In the genomic region with DNA sequence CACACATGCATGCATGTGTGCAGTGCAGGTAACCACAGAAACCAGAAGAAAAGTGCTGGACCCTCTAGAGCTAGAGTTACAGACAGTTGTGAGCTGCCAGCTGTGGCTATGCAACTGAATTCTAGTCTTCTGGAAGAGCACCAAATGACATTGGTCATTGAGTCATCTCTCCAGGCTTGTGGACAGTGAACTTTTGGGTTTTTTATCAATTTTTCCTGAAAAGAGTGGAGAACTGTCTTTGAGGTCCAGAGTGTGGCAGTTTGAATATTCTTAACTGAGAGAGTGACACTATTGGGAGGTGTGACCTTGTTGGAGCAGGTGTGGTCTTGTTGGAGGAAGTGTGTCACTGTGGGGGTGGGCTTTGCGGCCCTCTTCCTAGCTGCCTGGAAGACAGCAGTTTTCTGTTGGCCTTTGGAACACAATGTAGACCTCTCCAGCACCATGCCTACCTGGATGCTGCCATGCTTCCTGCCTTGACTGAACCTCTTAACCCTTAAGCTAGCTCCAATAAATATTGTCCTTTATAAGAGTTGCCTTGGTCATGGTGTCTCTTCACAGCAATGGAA, we compare ENCODE assay signal across 15 mouse cellular contexts. TPM values are rescaled to one million over a fixed set of nuclear protein-coding genes. Genes with fewer than 3 reads are reported as not detected.
DNase-seq lines count a peak whose midpoint lies in the region; ATAC-seq and TF ChIP-seq lines count a peak whose summit lies in the region.
"Had no signal": no experiment of that assay in that cellular context is flagged by ENCODE, and none has a peak within 500 bp of the region (broad histone marks: within the 10 kb centered on the region; RNA-seq: fewer than 3 reads in every experiment).

No protein-coding gene starts in this region.

- DNase-seq in liver, result no peak
- DNase-seq in MEL (ENCODE audit: low read depth, low spot score), result peak; percentile 57
- DNase-seq in hindbrain, postnatal 0 days (ENCODE audit: low spot score), result no peak
- no peak for DNase-seq in B cell, adult 2 months
- DNase-seq: cerebellum, postnatal 14 days; gastrocnemius, postnatal 25 days; lung, postnatal 14 days had no signal

- H3K4me2 ChIP-seq in liver, embryonic 15.5 days, result no peak overlapping the region
- H3K4me2 ChIP-seq in myocyte (ENCODE audit: low read depth), result peak overlapping the region; percentile 58
- H3K4me2 ChIP-seq in hindbrain, postnatal 0 days (ENCODE audit: low read depth, low read length), result no peak overlapping the region
- H3K4me2 ChIP-seq: forebrain, embryonic 13.5 days; neural tube, embryonic 13.5 days had no signal

- peaks cover 49% of the 10 kb centered on the region for H3K4me1 ChIP-seq in liver, embryonic 15.5 days (replicated peaks)
- H3K4me1 ChIP-seq in MEL (ENCODE audit: control insufficient read depth in 1 of 2, insufficient read depth in 2 of 2, low read length in 2 of 2), result peaks cover 7 to 18% of the 10 kb centered on the region in 2 experiments
- no peaks in the 10 kb centered on the region for H3K4me1 ChIP-seq in hindbrain, postnatal 0 days (ENCODE audit: insufficient read depth, low read length)

- no peak for TF ChIP-seq RAD21 in MEL (IDR thresholded peaks at IDR 0.05; ENCODE audit: low read depth, low read length)

- H3K9ac ChIP-seq in liver, embryonic 15.5 days, result no peak overlapping the region
- H3K9ac ChIP-seq in MEL (ENCODE audit: control insufficient read depth, low read depth, low read length, poor library complexity, severe bottlenecking), result no peak overlapping the region
- no peak overlapping the region for H3K9ac ChIP-seq in hindbrain, postnatal 0 days (replicated peaks; ENCODE audit: low read length)
- H3K9ac ChIP-seq: forebrain, embryonic 13.5 days; neural tube, embryonic 13.5 days had no signal

- H3K36me3 ChIP-seq in liver, embryonic 15.5 days (replicated peaks), result no peaks in the 10 kb centered on the region
- peaks cover 0 to 8% of the 10 kb centered on the region in 2 experiments; a peak in 2 of 4 replicates for H3K36me3 ChIP-seq in MEL (ENCODE audit: control insufficient read depth in 1 of 2, insufficient read depth in 2 of 2, low read length in 2 of 2)
- H3K36me3 ChIP-seq in myocyte (ENCODE audit: control insufficient read depth, insufficient read depth), result no peaks in the 10 kb centered on the region
- no peaks in the 10 kb centered on the region for H3K36me3 ChIP-seq in hindbrain, postnatal 0 days (ENCODE audit: insufficient read depth, low read length)
- H3K36me3 ChIP-seq: limb, embryonic 10.5 days; neural tube, embryonic 13.5 days had no signal

- H3ac ChIP-seq in myocyte (ENCODE audit: control insufficient read depth, insufficient read length), result no peak overlapping the region

- 73% methylated on average over 1 of the region's 1 CpGs for WGBS in liver, embryonic 15.5 days (ENCODE audit: insufficient replicate concordance)
- 100% methylated on average over 1 of the region's 1 CpGs for WGBS in hindbrain, postnatal 0 days

- H3K9me3 ChIP-seq in liver, embryonic 15.5 days (replicated peaks), result no peaks in the 10 kb centered on the region
- H3K9me3 ChIP-seq in MEL (replicated peaks; ENCODE audit: insufficient read depth, low read length), result no peaks in the 10 kb centered on the region
- no peaks in the 10 kb centered on the region for H3K9me3 ChIP-seq in hindbrain, postnatal 0 days (ENCODE audit: low read length)
- H3K9me3 ChIP-seq: forebrain, embryonic 13.5 days; limb, embryonic 10.5 days; neural tube, embryonic 13.5 days had no signal

- no peaks in the 10 kb centered on the region for H3K27me3 ChIP-seq in liver, embryonic 15.5 days
- H3K27me3 ChIP-seq in MEL (ENCODE audit: control insufficient read depth in 1 of 2, insufficient read depth in 2 of 2, low read length in 2 of 2) (no peaks in the 10 kb centered on the region), myocyte (ENCODE audit: control insufficient read depth, insufficient read depth, insufficient read length) (no peaks in the 10 kb centered on the region)
- no peaks in the 10 kb centered on the region for H3K27me3 ChIP-seq in hindbrain, postnatal 0 days (ENCODE audit: insufficient read depth, low read length)
- H3K27me3 ChIP-seq: forebrain, embryonic 13.5 days; neural tube, embryonic 13.5 days had no signal

- 0 out of 2 replicates have a peak overlapping the region, but pooled peaks have one; percentile 46 for H3K27ac ChIP-seq in liver, embryonic 15.5 days (replicated peaks)
- no peak overlapping the region for H3K27ac ChIP-seq in MEL (ENCODE audit: control insufficient read depth, low read depth, low read length)
- no peak overlapping the region for H3K27ac ChIP-seq in hindbrain, postnatal 0 days
- H3K27ac ChIP-seq: forebrain, embryonic 13.5 days; kidney, postnatal 0 days; limb, embryonic 10.5 days; neural tube, embryonic 13.5 days; stomach, postnatal 0 days had no signal

- no peak for TF ChIP-seq EP300 in MEL (IDR thresholded peaks at IDR 0.05; ENCODE audit: low read depth in 1 of 2, low read length in 2 of 2)

- TF ChIP-seq POLR2A in MEL (IDR thresholded peaks at IDR 0.05; ENCODE audit: control insufficient read depth in 1 of 2, insufficient read depth in 1 of 2, low read depth in 1 of 2, low read length in 2 of 2, poor library complexity in 1 of 2) (peak in 1 of 2 experiments; percentile 43; a peak in 1 of 4 replicates), myocyte (IDR thresholded peaks at IDR 0.05; ENCODE audit: insufficient read length, low read depth) (no peak)

- no peak for ATAC-seq in liver, embryonic 15.5 days (ENCODE audit: insufficient read depth)
- ATAC-seq in hindbrain, postnatal 0 days, result no peak
- no peak for ATAC-seq in cerebellum, adult (ENCODE audit: insufficient number of reproducible peaks, low FRiP score, low TSS enrichment)
- ATAC-seq: forebrain, embryonic 13.5 days had no signal

- H3K79me2 ChIP-seq in MEL (ENCODE audit: control insufficient read depth, insufficient read depth, low read length, poor library complexity) (peaks cover 2% of the 10 kb centered on the region; the same call in 1 of the 2 replicates), myocyte (ENCODE audit: control insufficient read depth, insufficient read depth) (no peaks in the 10 kb centered on the region)

- no peak for TF ChIP-seq CTCF in MEL (IDR thresholded peaks at IDR 0.05 in 2 of 3, conservative IDR thresholded peaks at IDR 0.05 in 1 of 3; ENCODE audit: control insufficient read depth in 1 of 3, insufficient read depth in 1 of 3, low read depth in 2 of 3, low read length in 3 of 3, poor library complexity in 1 of 3, severe bottlenecking in 1 of 3)
- no peak for TF ChIP-seq CTCF in hindbrain, postnatal 0 days (IDR thresholded peaks at IDR 0.05; ENCODE audit: low read depth)

- no peak overlapping the region for H3K4me3 ChIP-seq in liver, embryonic 15.5 days (replicated peaks)
- H3K4me3 ChIP-seq in MEL (ENCODE audit: control insufficient read depth in 1 of 2, insufficient read depth in 1 of 2, low read depth in 2 of 2, low read length in 2 of 2) (no peak overlapping the region), myocyte (no peak overlapping the region)
- no peak overlapping the region for H3K4me3 ChIP-seq in hindbrain, postnatal 0 days (ENCODE audit: low read length)
- H3K4me3 ChIP-seq: forebrain, embryonic 13.5 days; limb, embryonic 10.5 days; neural tube, embryonic 13.5 days had no signal

TF ChIP-seq in MEL, 35 proteins besides CTCF, POLR2A, EP300 and RAD21:
- TF ChIP-seq NELFE (IDR thresholded peaks at IDR 0.05; ENCODE audit: low read depth, low read length), result 0 out of 2 replicates have a peak, but pooled peaks have one; percentile 17
- TF ChIP-seq GABPA (IDR thresholded peaks at IDR 0.05; ENCODE audit: low read depth, low read length), result no peak
TF ChIP-seq in MEL: peak in this region for 1.

TF ChIP-seq in myocyte, 11 proteins besides CTCF, POLR2A, EP300 and RAD21:
- TF ChIP-seq TCF12 (IDR thresholded peaks at IDR 0.05; ENCODE audit: insufficient read depth, poor library complexity, severe bottlenecking), result no peak
- TF ChIP-seq MAX (IDR thresholded peaks at IDR 0.05; ENCODE audit: low read depth), result no peak
- TF ChIP-seq SRF (IDR thresholded peaks at IDR 0.05; ENCODE audit: control insufficient read depth, insufficient read length, low read depth), result no peak
- TF ChIP-seq CEBPB (IDR thresholded peaks at IDR 0.05; ENCODE audit: insufficient read depth, poor library complexity, severe bottlenecking), result no peak
TF ChIP-seq in myocyte: peak in this region for 0.

RNA-seq across cellular contexts. Expression of a gene that starts 11.0 kb away (rescaled TPM):
- polyA plus RNA-seq in liver, embryonic 15.5 days (2015; fragmentation: Nextera tagmentation; extraction: Ambion mirVana), result 6.1 and 6.3 TPM in 2 replicates
- total RNA-seq in MEL (2012; rRNA removed), result 0.49 and 1.1 TPM in 2 replicates
- polyA plus RNA-seq in MEL (2012; ENCODE audit: insufficient read depth in 1 of 2, insufficient read length in 2 of 2, low read depth in 1 of 2, low replicate concordance in 2 of 2, missing spikeins in 1 of 2), result 1 to 10 TPM in 1 of 2 experiments, not detected in 1; 1.1 TPM
- 0.77 TPM for polyA plus RNA-seq in myocyte (2012; fragmentation: generic; extraction: Trizol)
- 1.2 and 1.8 TPM in 2 replicates for total RNA-seq in hindbrain, postnatal 0 days (2014; rRNA removed)
- polyA plus RNA-seq in hindbrain, postnatal 0 days (2015; fragmentation: Nextera tagmentation; extraction: Ambion mirVana), result 0.80 and 1.6 TPM in 2 replicates

RNA-seq across cellular contexts. Expression of a gene that starts 11.0 kb away (rescaled TPM):
- polyA plus RNA-seq in liver, embryonic 15.5 days (2015; fragmentation: Nextera tagmentation; extraction: Ambion mirVana), result 9.9 and 11.2 TPM in 2 replicates
- 2.9 and 3.7 TPM in 2 replicates for total RNA-seq in MEL (2012; rRNA removed)
- 1 to 10 TPM in 1 of 2 experiments, not detected in 1; 3.6 TPM for polyA plus RNA-seq in MEL (2012; ENCODE audit: insufficient read depth in 1 of 2, insufficient read length in 2 of 2, low read depth in 1 of 2, low replicate concordance in 2 of 2, missing spikeins in 1 of 2)
- polyA plus RNA-seq in myocyte (2012; fragmentation: generic; extraction: Trizol), result 3.7 TPM
- 2.7 and 6.3 TPM in 2 replicates for total RNA-seq in hindbrain, postnatal 0 days (2014; rRNA removed)
- polyA plus RNA-seq in hindbrain, postnatal 0 days (2015; fragmentation: Nextera tagmentation; extraction: Ambion mirVana), result 2.1 and 3.0 TPM in 2 replicates

RNA-seq across cellular contexts. Expression of a gene that starts 38.9 kb away (rescaled TPM):
- 79.1 and 90.7 TPM in 2 replicates for polyA plus RNA-seq in liver, embryonic 15.5 days (2015; fragmentation: Nextera tagmentation; extraction: Ambion mirVana)
- 187 TPM in 2 replicates for total RNA-seq in MEL (2012; rRNA removed)
- polyA plus RNA-seq in MEL (2012; ENCODE audit: insufficient read depth in 1 of 2, insufficient read length in 2 of 2, low read depth in 1 of 2, low replicate concordance in 2 of 2, missing spikeins in 1 of 2), result 100 to 1,000 TPM in 1 of 2 experiments, not detected in 1; 144 TPM
- 95.3 TPM for polyA plus RNA-seq in myocyte (2012; fragmentation: generic; extraction: Trizol)
- total RNA-seq in hindbrain, postnatal 0 days (2014; rRNA removed), result 24.7 and 37.7 TPM in 2 replicates
- 98.8 and 98.9 TPM in 2 replicates for polyA plus RNA-seq in hindbrain, postnatal 0 days (2015; fragmentation: Nextera tagmentation; extraction: Ambion mirVana)

RNA-seq across cellular contexts. Expression of a gene that starts 42.1 kb away (rescaled TPM):
- polyA plus RNA-seq in liver, embryonic 15.5 days (2015; fragmentation: Nextera tagmentation; extraction: Ambion mirVana), result 9.3 and 9.8 TPM in 2 replicates
- 68.7 and 71.9 TPM in 2 replicates for total RNA-seq in MEL (2012; rRNA removed)
- polyA plus RNA-seq in MEL (2012; ENCODE audit: insufficient read depth in 1 of 2, insufficient read length in 2 of 2, low read depth in 1 of 2, low replicate concordance in 2 of 2, missing spikeins in 1 of 2) (10 to 100 TPM; 46.5 to 52.5 TPM), myocyte (2012; fragmentation: generic; extraction: Trizol) (18.7 TPM)
- total RNA-seq in hindbrain, postnatal 0 days (2014; rRNA removed), result 19.6 and 21.2 TPM in 2 replicates
- polyA plus RNA-seq in hindbrain, postnatal 0 days (2015; fragmentation: Nextera tagmentation; extraction: Ambion mirVana), result 10.4 and 11.2 TPM in 2 replicates
